Mouse (Mus musculus): Measurements from ENCODE around the gene Pik3cb. TPM values are rescaled to one million over a fixed set of nuclear protein-coding genes. Genes with fewer than 3 reads are reported as not detected.

Gene Pik3cb
- total RNA-seq, 1 experiment from 2014 or later = 15.0 TPM

GRCm38 (mm10) chr9:98999881-99000339, 140.5 kb downstream of the Pik3cb start:
- DNase-seq = no peak

- no peak for DNase-seq
These were observed 146.3 kb downstream of the Pik3cb start for GRCm38 (mm10) chr9:98994103-98994502.

GRCm38 (mm10) chr9:98987131-98987530, 153.3 kb downstream of the Pik3cb start:
- DNase-seq = no peak

Other genes starting within 250 kb of the Pik3cb start
- gene 7420426K07Rik, start 237.5 kb downstream of the Pik3cb start, total RNA-seq (2021) = not detected in 2 replicates
- gene Foxl2, start 185.3 kb downstream of the Pik3cb start, total RNA-seq (2021) = not detected in 2 replicates
- 25.5 and 29.5 TPM in 2 replicates for gene Faim, start 154.2 kb downstream of the Pik3cb start, total RNA-seq (2021)
- not detected in 2 replicates for gene Gm1123, start 104.9 kb downstream of the Pik3cb start, total RNA-seq (2021)
- gene Faiml, start 96.6 kb upstream of the Pik3cb start, total RNA-seq (2021) = not detected in 2 replicates
- gene Cep70, start 102.7 kb upstream of the Pik3cb start, total RNA-seq (2021) = 7.5 and 11.7 TPM in 2 replicates
- 0.79 and 1.2 TPM in 2 replicates for gene Esyt3, start 217.9 kb upstream of the Pik3cb start, total RNA-seq (2021)